Mouse (Mus musculus): ENCODE results near the gene Slc39a3.

Slc39a3 gene

GRCm38 (mm10) chr10:81050645-81051044, 13.4 kb upstream of the Slc39a3 start:
- 78% methylated on average over 4 of the region's 4 CpGs for WGBS

- WGBS: 87% methylated on average over 14 of the region's 14 CpGs
Measured at GRCm38 (mm10) chr10:81045246-81045645, 8.0 kb upstream of the Slc39a3 start.

GRCm38 (mm10) chr10:81041458-81042175, 4.4 kb upstream of the Slc39a3 start:
- WGBS: 19% methylated on average over 13 of the region's 13 CpGs

- WGBS: 74% methylated on average over 7 of the region's 7 CpGs
Measured at GRCm38 (mm10) chr10:81036251-81036650, 975 bp downstream of the Slc39a3 start.

- whole genome bisulfite sequencing: 84% methylated on average over 10 of the region's 10 CpGs
Measured at GRCm38 (mm10) chr10:81033586-81033985, 3.6 kb downstream of the Slc39a3 start.

GRCm38 (mm10) chr10:81029031-81029430, 8.2 kb downstream of the Slc39a3 start:
- 44% methylated on average over 10 of the region's 10 CpGs for WGBS

- WGBS: 38% methylated on average over 4 of the region's 4 CpGs
Measured at GRCm38 (mm10) chr10:81027331-81027730, 9.9 kb downstream of the Slc39a3 start.

- WGBS: 87% methylated on average over 5 of the region's 5 CpGs
Measured at GRCm38 (mm10) chr10:81026857-81027256, 10.4 kb downstream of the Slc39a3 start.

- 31% methylated on average over 12 of the region's 12 CpGs for whole genome bisulfite sequencing
Measured at GRCm38 (mm10) chr10:81025639-81026275, 11.5 kb downstream of the Slc39a3 start, which contains the start of gene Diras1. TSS of gene Diras1 (minus strand) at chr10:81025662.

- 3% methylated on average over 43 of the region's 43 CpGs for WGBS
Measured at GRCm38 (mm10) chr10:81025047-81025621, 12.1 kb downstream of the Slc39a3 start.

GRCm38 (mm10) chr10:81024346-81024937, 12.8 kb downstream of the Slc39a3 start:
- 79% methylated on average over 5 of the region's 5 CpGs for WGBS

GRCm38 (mm10) chr10:81022744-81023143, 14.5 kb downstream of the Slc39a3 start:
- 66% methylated on average over 8 of the region's 8 CpGs for WGBS

GRCm38 (mm10) chr10:81021547-81022110, 15.6 kb downstream of the Slc39a3 start:
- 15% methylated on average over 26 of the region's 26 CpGs for WGBS

- WGBS: 19% methylated on average over 2 of the region's 2 CpGs
Measured at GRCm38 (mm10) chr10:81020207-81020606, 17.0 kb downstream of the Slc39a3 start.

- WGBS: 55% methylated on average over 6 of the region's 6 CpGs
Measured at GRCm38 (mm10) chr10:81019687-81020086, 17.5 kb downstream of the Slc39a3 start.

- WGBS: 41% methylated on average over 10 of the region's 10 CpGs
Measured at GRCm38 (mm10) chr10:81018326-81018725, 18.9 kb downstream of the Slc39a3 start.

GRCm38 (mm10) chr10:81016645-81017044, 20.6 kb downstream of the Slc39a3 start:
- 14% methylated on average over 7 of the region's 7 CpGs for WGBS

- WGBS: 90% methylated on average over 2 of the region's 2 CpGs
Measured at GRCm38 (mm10) chr10:81015666-81016065, 21.6 kb downstream of the Slc39a3 start.

GRCm38 (mm10) chr10:81014393-81015384, 22.5 kb downstream of the Slc39a3 start, which contains the start of gene Gng7:
TSS of gene Gng7 (minus strand) at chr10:81014945.
- WGBS: 9% methylated on average over 31 of the region's 31 CpGs

GRCm38 (mm10) chr10:81010851-81011250, 26.4 kb downstream of the Slc39a3 start:
- 35% methylated on average over 6 of the region's 6 CpGs for WGBS

GRCm38 (mm10) chr10:81007240-81007639, 30.0 kb downstream of the Slc39a3 start:
- WGBS: 52% methylated on average over 7 of the region's 7 CpGs

All from cerebral cortex, adult 2 months (tissue).